Mouse (Mus musculus): ENCODE data around the gene Cox6b1. TPM values are rescaled to one million over a fixed set of nuclear protein-coding genes. Genes with fewer than 3 reads are reported as not detected.

Cox6b1 gene
- polyA plus RNA-seq, 1 experiment from 2014 or later, result 961 TPM

- Histone ChIP-seq H3K27me3 (ENCODE audit: control insufficient read depth, insufficient read depth, low read length) (peaks cover 52% of the 10 kb centered on the region), H3K36me3 (ENCODE audit: control insufficient read depth, insufficient read depth, low read length) (peaks cover 5% of the 10 kb centered on the region), H3K27ac (ENCODE audit: low read depth, low read length) (no peak within 1 kb of the TSS), H3K4me3 (ENCODE audit: low read length) (peak within 1 kb of the TSS; percentile 28), H3K4me1 (ENCODE audit: control insufficient read depth, insufficient read depth, low read length) (0 out of 2 replicates have a peak, but pooled peaks cover 11% of the 10 kb centered on the region), H3K9me3 (ENCODE audit: control insufficient read depth, low read length) (no peaks in the 10 kb centered on the region), H3K4me2 (replicated peaks; ENCODE audit: low read depth, low read length) (peak within 1 kb of the TSS; percentile 32), H3K9ac (ENCODE audit: low read depth, low read length) (no peak within 1 kb of the TSS; the same call in 1 of the 2 replicates)
- WGBS, result 6% methylated on average over 5 of the region's 5 CpGs
- no peak for ATAC-seq (ENCODE audit: low FRiP score, low TSS enrichment)
Measured at GRCm38 (mm10) chr7:30635752-30636151, 9.8 kb upstream of the Cox6b1 start, which contains the start of gene Etv2. Gene Etv2, minus strand, starts transcription at chr7:30635852.

- Histone ChIP-seq H3K4me3 (ENCODE audit: low read length) (peak overlapping the region; percentile 28), H3K27me3 (ENCODE audit: control insufficient read depth, insufficient read depth, low read length) (peaks cover 52% of the 10 kb centered on the region), H3K9me3 (ENCODE audit: control insufficient read depth, low read length) (no peaks in the 10 kb centered on the region), H3K36me3 (ENCODE audit: control insufficient read depth, insufficient read depth, low read length) (no peaks in the 10 kb centered on the region), H3K9ac (ENCODE audit: low read depth, low read length) (no peak overlapping the region; the same call in 1 of the 2 replicates), H3K4me2 (replicated peaks; ENCODE audit: low read depth, low read length) (peak overlapping the region; percentile 32), H3K27ac (ENCODE audit: low read depth, low read length) (no peak overlapping the region), H3K4me1 (ENCODE audit: control insufficient read depth, insufficient read depth, low read length) (0 out of 2 replicates have a peak, but pooled peaks cover 11% of the 10 kb centered on the region)
- WGBS, result under 1% methylated on average over 20 of the region's 20 CpGs
- ATAC-seq (ENCODE audit: low FRiP score, low TSS enrichment), result peak; percentile 85
Measured at GRCm38 (mm10) chr7:30634621-30635020, 8.7 kb upstream of the Cox6b1 start.

GRCm38 (mm10) chr7:30633762-30634412, 7.9 kb upstream of the Cox6b1 start:
- Histone ChIP-seq H3K27me3 (ENCODE audit: control insufficient read depth, insufficient read depth, low read length) (peaks cover 54% of the 10 kb centered on the region), H3K9ac (ENCODE audit: low read depth, low read length) (no peak overlapping the region), H3K4me1 (ENCODE audit: control insufficient read depth, insufficient read depth, low read length) (0 out of 2 replicates have a peak, but pooled peaks cover 6% of the 10 kb centered on the region), H3K27ac (ENCODE audit: low read depth, low read length) (no peak overlapping the region), H3K36me3 (ENCODE audit: control insufficient read depth, insufficient read depth, low read length) (no peaks in the 10 kb centered on the region), H3K4me2 (replicated peaks; ENCODE audit: low read depth, low read length) (no peak overlapping the region), H3K9me3 (ENCODE audit: control insufficient read depth, low read length) (no peaks in the 10 kb centered on the region), H3K4me3 (ENCODE audit: low read length) (no peak overlapping the region; the same call in 1 of the 2 replicates)
- ATAC-seq (ENCODE audit: low FRiP score, low TSS enrichment), result peak; percentile 21; the same call in 1 of the 2 replicates
- WGBS, result 2% methylated on average over 27 of the region's 27 CpGs

GRCm38 (mm10) chr7:30629013-30629412, 3.1 kb upstream of the Cox6b1 start:
- Histone ChIP-seq H3K4me2 (replicated peaks; ENCODE audit: low read depth, low read length) (no peak overlapping the region), H3K27me3 (ENCODE audit: control insufficient read depth, insufficient read depth, low read length) (peaks cover 27% of the 10 kb centered on the region), H3K4me3 (ENCODE audit: low read length) (no peak overlapping the region), H3K9ac (ENCODE audit: low read depth, low read length) (no peak overlapping the region), H3K27ac (ENCODE audit: low read depth, low read length) (no peak overlapping the region), H3K9me3 (ENCODE audit: control insufficient read depth, low read length) (no peaks in the 10 kb centered on the region), H3K36me3 (ENCODE audit: control insufficient read depth, insufficient read depth, low read length) (peaks cover 4% of the 10 kb centered on the region; the same call in 1 of the 2 replicates), H3K4me1 (ENCODE audit: control insufficient read depth, insufficient read depth, low read length) (peaks cover 6% of the 10 kb centered on the region)
- no peak for ATAC-seq (ENCODE audit: low FRiP score, low TSS enrichment)

- 85% methylated on average over 5 of the region's 5 CpGs for WGBS
- H3K9me3 ChIP-seq (ENCODE audit: control insufficient read depth, low read length), result no peaks in the 10 kb centered on the region
- no peak overlapping the region for H3K27ac ChIP-seq (ENCODE audit: low read depth, low read length)
- H3K4me3 ChIP-seq (ENCODE audit: low read length), result no peak overlapping the region
- peaks cover 27% of the 10 kb centered on the region for H3K36me3 ChIP-seq (ENCODE audit: control insufficient read depth, insufficient read depth, low read length)
- ATAC-seq (ENCODE audit: low FRiP score, low TSS enrichment), result no peak
- no peak overlapping the region for H3K4me2 ChIP-seq (replicated peaks; ENCODE audit: low read depth, low read length)
- H3K27me3 ChIP-seq (ENCODE audit: control insufficient read depth, insufficient read depth, low read length), result peaks cover 5% of the 10 kb centered on the region; the same call in 1 of the 2 replicates
- no peak overlapping the region for H3K9ac ChIP-seq (ENCODE audit: low read depth, low read length)
- peaks cover 6% of the 10 kb centered on the region for H3K4me1 ChIP-seq (ENCODE audit: control insufficient read depth, insufficient read depth, low read length)
Measured at GRCm38 (mm10) chr7:30626647-30627046, 696 bp upstream of the Cox6b1 start.

- no peak overlapping the region for H3K4me2 ChIP-seq (replicated peaks; ENCODE audit: low read depth, low read length)
- no peak overlapping the region for H3K9ac ChIP-seq (ENCODE audit: low read depth, low read length)
- WGBS, result 84% methylated on average over 3 of the region's 3 CpGs
- no peaks in the 10 kb centered on the region for H3K4me1 ChIP-seq (ENCODE audit: control insufficient read depth, insufficient read depth, low read length)
- no peaks in the 10 kb centered on the region for H3K27me3 ChIP-seq (ENCODE audit: control insufficient read depth, insufficient read depth, low read length)
- peaks cover 66% of the 10 kb centered on the region for H3K36me3 ChIP-seq (ENCODE audit: control insufficient read depth, insufficient read depth, low read length)
- H3K9me3 ChIP-seq (ENCODE audit: control insufficient read depth, low read length), result no peaks in the 10 kb centered on the region
- no peak overlapping the region for H3K27ac ChIP-seq (ENCODE audit: low read depth, low read length)
- no peak overlapping the region for H3K4me3 ChIP-seq (ENCODE audit: low read length)
- ATAC-seq (ENCODE audit: low FRiP score, low TSS enrichment), result no peak
Measured at GRCm38 (mm10) chr7:30619202-30619601, 6.7 kb downstream of the Cox6b1 start.

- Histone ChIP-seq H3K4me1 (ENCODE audit: control insufficient read depth, insufficient read depth, low read length) (no peaks in the 10 kb centered on the region), H3K27ac (ENCODE audit: low read depth, low read length) (no peak overlapping the region), H3K4me3 (ENCODE audit: low read length) (no peak overlapping the region), H3K9ac (ENCODE audit: low read depth, low read length) (no peak overlapping the region), H3K4me2 (replicated peaks; ENCODE audit: low read depth, low read length) (no peak overlapping the region), H3K9me3 (ENCODE audit: control insufficient read depth, low read length) (no peaks in the 10 kb centered on the region), H3K27me3 (ENCODE audit: control insufficient read depth, insufficient read depth, low read length) (no peaks in the 10 kb centered on the region), H3K36me3 (ENCODE audit: control insufficient read depth, insufficient read depth, low read length) (peaks cover 61% of the 10 kb centered on the region)
- no peak for ATAC-seq (ENCODE audit: low FRiP score, low TSS enrichment)
- 95% methylated on average over 9 of the region's 9 CpGs for WGBS
Measured at GRCm38 (mm10) chr7:30618658-30619057, 7.3 kb downstream of the Cox6b1 start.

GRCm38 (mm10) chr7:30615049-30615760, 10.7 kb downstream of the Cox6b1 start:
- no peak overlapping the region for H3K27ac ChIP-seq (ENCODE audit: low read depth, low read length)
- ATAC-seq (ENCODE audit: low FRiP score, low TSS enrichment), result 0 out of 2 replicates have a peak, but pooled peaks have one; percentile 10
- no peaks in the 10 kb centered on the region for H3K27me3 ChIP-seq (ENCODE audit: control insufficient read depth, insufficient read depth, low read length)
- H3K36me3 ChIP-seq (ENCODE audit: control insufficient read depth, insufficient read depth, low read length), result peaks cover 35% of the 10 kb centered on the region
- no peak overlapping the region for H3K4me2 ChIP-seq (replicated peaks; ENCODE audit: low read depth, low read length)
- no peak overlapping the region for H3K4me3 ChIP-seq (ENCODE audit: low read length)
- H3K9ac ChIP-seq (ENCODE audit: low read depth, low read length), result no peak overlapping the region
- peaks cover 6% of the 10 kb centered on the region for H3K4me1 ChIP-seq (ENCODE audit: control insufficient read depth, insufficient read depth, low read length)
- 63% methylated on average over 5 of the region's 5 CpGs for WGBS
- no peaks in the 10 kb centered on the region for H3K9me3 ChIP-seq (ENCODE audit: control insufficient read depth, low read length)

GRCm38 (mm10) chr7:30614454-30614853, 11.5 kb downstream of the Cox6b1 start:
- H3K4me3 ChIP-seq (ENCODE audit: low read length), result no peak overlapping the region
- peaks cover 6% of the 10 kb centered on the region for H3K4me1 ChIP-seq (ENCODE audit: control insufficient read depth, insufficient read depth, low read length)
- H3K9ac ChIP-seq (ENCODE audit: low read depth, low read length), result no peak overlapping the region
- H3K36me3 ChIP-seq (ENCODE audit: control insufficient read depth, insufficient read depth, low read length), result peaks cover 33% of the 10 kb centered on the region
- H3K27me3 ChIP-seq (ENCODE audit: control insufficient read depth, insufficient read depth, low read length), result no peaks in the 10 kb centered on the region
- no peaks in the 10 kb centered on the region for H3K9me3 ChIP-seq (ENCODE audit: control insufficient read depth, low read length)
- 73% methylated on average over 2 of the region's 2 CpGs for WGBS
- no peak overlapping the region for H3K4me2 ChIP-seq (replicated peaks; ENCODE audit: low read depth, low read length)
- no peak for ATAC-seq (ENCODE audit: low FRiP score, low TSS enrichment)
- H3K27ac ChIP-seq (ENCODE audit: low read depth, low read length), result no peak overlapping the region
